In the genomic region with DNA sequence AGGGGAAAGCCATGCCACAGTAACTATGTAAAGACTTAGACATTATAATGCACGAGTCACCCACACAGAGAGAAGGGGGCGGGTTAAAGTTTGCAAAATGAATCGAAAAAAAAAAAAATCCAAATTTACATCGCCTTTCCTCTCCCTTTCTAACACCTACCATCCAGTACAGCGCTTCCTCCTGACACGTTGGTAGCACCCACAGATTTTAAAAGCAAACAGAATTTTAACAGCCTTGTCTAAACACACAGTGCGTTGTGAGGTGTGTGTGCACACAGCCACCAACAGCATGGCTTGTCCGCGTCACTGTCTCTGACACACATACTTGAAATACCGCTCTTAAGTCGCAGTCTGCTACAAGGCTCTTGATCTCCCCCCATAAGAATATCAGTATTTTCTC, we compare ENCODE assay signal across 24 mouse cellular contexts.
"Had no signal": no experiment of that assay in that cellular context is flagged by ENCODE, and none has a peak within 500 bp of the region (broad histone marks: within the 10 kb centered on the region; RNA-seq: fewer than 3 reads in every experiment).

No protein-coding gene starts in this region.

- ATAC-seq: hindbrain, postnatal 0 days; intestine, embryonic 16.5 days; liver, embryonic 12.5 days had no signal

- H3K27ac ChIP-seq: heart, adult 2 months; heart, embryonic 10.5 days; hindbrain, embryonic 13.5 days; hindbrain, embryonic 15.5 days; hindbrain, postnatal 0 days; kidney, embryonic 15.5 days; kidney, postnatal 0 days; limb, embryonic 13.5 days; limb, embryonic 15.5 days; liver, embryonic 12.5 days had no signal

- H3K4me1 ChIP-seq: kidney, embryonic 15.5 days; liver, embryonic 12.5 days had no signal

- DNase-seq: gastrocnemius, postnatal 14 days; gastrocnemius, postnatal 36 days; heart, adult 11 months; heart, adult 2 months; heart, postnatal 36 days; kidney, adult 11 months; kidney, adult 2 months; kidney, adult 9 months; kidney, postnatal 14 days; kidney, postnatal 36 days; layer of hippocampus, adult 9-11 months; layer of hippocampus, postnatal 36 days; left cerebral cortex, postnatal 4 days had no signal

- H3K9me3 ChIP-seq: hindbrain, embryonic 15.5 days; limb, embryonic 15.5 days had no signal

- H3K4me2 ChIP-seq: heart, embryonic 12.5 days; hindbrain, embryonic 13.5 days; hindbrain, embryonic 15.5 days; kidney, embryonic 15.5 days; limb, embryonic 13.5 days; limb, embryonic 15.5 days; liver, embryonic 12.5 days had no signal

- H3K4me3 ChIP-seq: heart, adult 2 months; heart, embryonic 10.5 days; heart, embryonic 12.5 days; hindbrain, embryonic 13.5 days; hindbrain, embryonic 15.5 days; kidney, embryonic 15.5 days; limb, embryonic 13.5 days; limb, embryonic 15.5 days; liver, embryonic 12.5 days had no signal

- H3K27me3 ChIP-seq: heart, embryonic 12.5 days; hindbrain, embryonic 13.5 days; hindbrain, embryonic 15.5 days; kidney, embryonic 15.5 days; limb, embryonic 13.5 days; limb, embryonic 15.5 days; liver, embryonic 12.5 days had no signal

- H3K9ac ChIP-seq: heart, embryonic 12.5 days; hindbrain, embryonic 13.5 days; hindbrain, embryonic 15.5 days; kidney, embryonic 15.5 days; limb, embryonic 13.5 days; limb, embryonic 15.5 days; liver, embryonic 12.5 days had no signal
